Mouse (Mus musculus) lung, adult 2 months (tissue): ENCODE results near the gene Srrt.

Source experiments
- CTCF ChIP-seq: fragments of 200-500 bp; IDR thresholded peaks from 2 replicates; pipeline ENCODE4 v1.5.1; 2011; ENCODE audit warnings: mild to moderate bottlenecking, low read length, control low read depth; ENCODE audit not compliant: insufficient read depth
- POLR2A ChIP-seq: fragments of 200-500 bp; IDR thresholded peaks from 2 replicates; pipeline ENCODE4 v1.6.1; 2011; ENCODE audit warnings: low read depth, mild to moderate bottlenecking, control low read depth, low read length, borderline replicate concordance; ENCODE audit errors: extremely low read depth

DNA sequence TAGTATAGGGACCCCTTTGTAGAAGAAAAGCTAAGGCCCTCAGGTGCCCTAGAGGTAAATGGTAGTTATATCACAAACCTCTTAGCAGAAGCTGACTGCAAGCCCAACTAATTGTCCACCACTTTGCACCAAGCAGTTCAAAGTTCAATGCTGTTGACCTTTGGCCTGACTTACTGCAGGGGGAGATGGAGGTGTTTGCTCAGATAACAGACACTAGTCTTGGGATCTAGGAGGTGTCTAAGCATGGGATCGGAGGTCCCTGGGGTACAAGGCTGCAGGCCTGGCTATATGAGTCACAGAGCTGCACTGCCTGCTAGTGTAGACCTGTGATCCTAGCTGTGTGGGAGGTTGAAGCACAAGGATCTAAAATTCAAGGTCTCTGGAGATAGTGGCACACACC lies 11.1 kb upstream of the Srrt start:
- TF ChIP-seq POLR2A = no peak
- TF ChIP-seq CTCF = no peak
